Mouse (Mus musculus) cerebellum, adult 18-20 months (tissue): ENCODE measurements around the gene Ccdc180.

Experiments
- DNase-seq, 2 experiments: peaks; one replicate each; pipeline ENCODE4 v3.0.0; 2021

The Ccdc180 gene

GRCm38 (mm10) chr4:45911876-45912275, 21.8 kb downstream of the Ccdc180 start:
- no peak for DNase-seq

DNA sequence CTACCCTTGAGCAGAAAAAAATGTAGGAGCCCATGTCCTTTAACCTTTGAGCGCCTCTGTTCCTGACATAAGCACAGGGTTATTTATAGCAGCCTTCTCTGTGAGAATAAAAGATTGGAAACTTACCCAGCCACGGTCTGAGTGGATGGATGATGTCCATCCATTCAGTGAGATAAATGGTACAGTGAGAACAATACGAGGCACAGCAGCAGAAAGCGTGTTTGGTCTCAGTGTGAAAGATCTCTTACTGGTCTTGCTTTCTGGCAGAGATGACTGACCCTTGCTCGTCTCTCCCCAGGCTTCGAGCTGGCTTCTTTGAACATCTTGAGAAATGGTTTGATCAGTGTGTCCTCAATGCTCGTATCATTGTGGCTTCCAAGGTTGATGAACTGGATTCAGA, 27.0 kb downstream of the Ccdc180 start:
- no peak for DNase-seq

DNA sequence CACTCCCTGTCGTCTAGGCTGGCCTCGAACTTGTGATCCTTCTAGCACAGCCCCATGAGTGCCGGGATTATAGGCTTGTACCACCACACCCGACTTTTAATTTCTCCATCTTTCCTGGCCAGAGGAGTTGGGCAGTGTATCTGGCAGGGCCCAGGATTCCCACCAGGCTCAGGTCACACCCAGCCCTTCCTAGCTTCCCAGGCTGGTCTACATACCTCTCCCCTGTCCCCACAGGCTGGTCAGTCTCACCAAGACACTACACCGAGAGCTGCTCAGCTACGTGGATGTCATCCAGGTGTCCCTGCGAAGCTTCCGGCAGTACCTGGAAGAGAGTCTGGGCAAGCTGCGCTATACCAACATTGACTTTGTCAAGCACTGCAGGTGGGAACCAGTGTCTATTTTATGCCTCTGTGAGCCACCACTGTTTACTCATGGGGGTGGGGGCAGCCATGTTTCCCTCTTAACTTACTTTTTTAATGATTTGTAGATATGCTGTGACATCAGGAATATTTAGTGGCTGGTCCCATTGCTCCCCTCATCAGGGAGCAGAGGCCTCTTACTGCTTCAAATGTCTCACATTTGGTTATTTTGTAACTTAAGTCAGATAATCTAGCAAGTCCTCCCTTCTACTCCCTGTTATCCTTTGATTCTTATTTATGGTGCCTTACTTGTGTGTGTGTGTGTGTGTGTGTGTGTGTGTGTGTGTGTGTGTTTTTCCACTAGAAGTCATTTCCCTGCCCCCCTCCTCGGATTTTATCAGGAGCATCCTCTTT, 31.7 kb downstream of the Ccdc180 start:
- DNase-seq, result no peak

GRCm38 (mm10) chr4:45924011-45924410, 33.9 kb downstream of the Ccdc180 start:
- DNase-seq, result no peak

GRCm38 (mm10) chr4:45928561-45928960, 38.5 kb downstream of the Ccdc180 start:
- no peak for DNase-seq

DNA sequence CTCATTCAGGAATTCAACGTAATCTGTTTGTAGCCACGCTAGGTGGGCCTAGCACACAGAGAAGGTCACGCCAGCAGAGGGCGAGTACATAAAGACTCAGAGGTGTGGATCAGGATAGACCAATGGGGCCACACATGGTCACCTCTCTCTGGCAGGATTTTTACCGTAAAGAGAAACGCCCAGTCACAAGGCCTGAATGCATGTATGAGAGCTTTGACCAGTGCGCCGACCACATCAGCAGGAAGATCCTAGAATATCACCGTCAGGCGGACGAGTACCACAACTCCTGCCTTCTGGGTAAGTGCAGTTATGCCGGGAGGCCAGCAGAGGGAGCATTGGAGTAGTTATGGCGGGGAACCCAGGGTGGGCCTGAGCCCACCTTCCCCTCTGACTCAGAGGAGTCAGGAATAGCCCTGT, 51.5 kb downstream of the Ccdc180 start:
- DNase-seq, result peak; percentile 18 to 36

GRCm38 (mm10) chr4:45947729-45948128, 57.6 kb downstream of the Ccdc180 start:
- DNase-seq, result no peak

GRCm38 (mm10) chr4:45949109-45949848, 59.2 kb downstream of the Ccdc180 start:
- no peak for DNase-seq

- no peak for DNase-seq
Measured at GRCm38 (mm10) chr4:45951830-45952229, 61.7 kb downstream of the Ccdc180 start.

GRCm38 (mm10) chr4:45953025-45953919, 63.2 kb downstream of the Ccdc180 start:
- DNase-seq, result no peak

DNA sequence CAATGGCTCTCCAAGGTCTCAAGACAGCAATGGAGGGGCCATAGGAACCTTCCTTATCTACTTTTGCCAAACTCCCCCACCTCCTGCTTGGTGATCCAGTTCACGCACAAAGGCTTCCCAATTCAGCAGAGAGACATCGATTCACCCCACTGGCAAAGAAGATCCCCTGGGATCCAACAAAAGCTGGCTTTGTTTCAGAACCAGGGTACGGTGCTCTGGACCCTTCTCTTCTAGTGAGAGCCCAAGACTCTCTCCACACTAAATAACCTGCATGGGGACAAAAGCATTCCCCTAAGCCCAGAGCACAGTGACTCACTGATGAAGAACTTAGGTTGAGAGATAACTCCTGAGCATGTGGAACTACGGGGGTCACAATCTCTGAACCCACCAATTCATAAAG, 65.1 kb downstream of the Ccdc180 start:
- DNase-seq, result no peak

DNA sequence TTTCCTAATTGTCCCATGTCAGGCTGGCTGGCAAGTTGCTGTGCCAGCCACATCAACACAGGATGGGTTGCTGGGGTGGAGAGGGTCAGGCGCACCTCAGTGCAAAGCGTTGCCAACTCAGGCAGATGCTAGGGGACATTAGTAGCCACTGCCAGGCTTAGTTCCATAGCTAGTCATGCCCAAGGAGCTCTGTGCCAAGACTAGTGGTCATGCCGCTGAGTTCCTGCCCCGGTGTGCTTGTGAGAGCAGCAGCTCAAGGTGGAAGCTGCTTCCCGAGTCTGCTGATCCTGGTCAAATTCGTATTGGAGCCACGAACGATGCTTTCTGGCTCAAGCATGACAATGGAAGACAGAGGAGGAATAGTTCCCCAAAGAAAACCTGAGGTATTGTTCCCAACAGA, 66.0 kb downstream of the Ccdc180 start:
- no peak for DNase-seq

DNA sequence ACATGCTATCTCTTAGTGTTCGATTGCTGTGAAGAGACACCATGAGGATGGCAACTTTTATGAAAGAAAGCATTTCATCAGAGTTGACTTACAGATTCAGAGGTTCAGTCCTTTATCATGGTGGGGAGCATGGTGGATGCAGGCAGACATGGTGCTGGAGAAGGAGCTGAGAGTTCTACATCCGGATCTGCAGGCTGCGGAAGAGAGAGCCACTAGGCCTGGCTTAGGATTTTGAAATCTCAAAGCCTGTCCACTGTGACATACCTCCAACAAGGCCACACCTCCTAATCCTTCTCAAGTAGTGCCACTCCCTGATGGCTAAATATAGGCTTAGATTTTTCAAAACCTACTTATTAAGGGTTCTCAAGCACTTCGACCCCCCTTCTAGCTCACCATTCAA, 66.6 kb downstream of the Ccdc180 start:
- no peak for DNase-seq

GRCm38 (mm10) chr4:45964771-45965439, 74.8 kb downstream of the Ccdc180 start, which contains the start of gene Tdrd7:
TSS of gene Tdrd7 (plus strand) at chr4:45965334.
- no peak for DNase-seq

- no peak for DNase-seq
Measured at GRCm38 (mm10) chr4:45965737-45966447, 75.8 kb downstream of the Ccdc180 start.

DNA sequence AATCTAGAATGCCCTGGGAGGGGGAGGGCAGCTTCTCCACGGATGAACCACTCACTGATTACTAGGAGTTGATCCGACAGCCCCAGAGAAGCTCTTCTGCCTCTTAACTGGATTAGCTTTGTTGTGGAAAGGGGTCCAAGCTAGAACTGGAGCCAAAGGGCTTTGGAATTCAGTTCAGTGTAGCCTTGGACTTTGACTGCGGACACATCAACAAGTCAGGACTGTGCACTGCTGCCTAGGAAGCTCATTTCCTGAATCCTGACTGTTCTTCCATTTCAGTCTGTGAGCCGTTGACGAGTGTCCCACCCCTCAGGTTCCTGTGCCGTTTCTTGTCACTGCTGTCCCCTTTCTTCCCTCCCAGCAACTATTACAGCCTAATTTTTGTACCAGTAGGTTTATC, 76.6 kb downstream of the Ccdc180 start:
- no peak for DNase-seq

GRCm38 (mm10) chr4:45967479-45968341, 77.6 kb downstream of the Ccdc180 start:
- no peak for DNase-seq

DNA sequence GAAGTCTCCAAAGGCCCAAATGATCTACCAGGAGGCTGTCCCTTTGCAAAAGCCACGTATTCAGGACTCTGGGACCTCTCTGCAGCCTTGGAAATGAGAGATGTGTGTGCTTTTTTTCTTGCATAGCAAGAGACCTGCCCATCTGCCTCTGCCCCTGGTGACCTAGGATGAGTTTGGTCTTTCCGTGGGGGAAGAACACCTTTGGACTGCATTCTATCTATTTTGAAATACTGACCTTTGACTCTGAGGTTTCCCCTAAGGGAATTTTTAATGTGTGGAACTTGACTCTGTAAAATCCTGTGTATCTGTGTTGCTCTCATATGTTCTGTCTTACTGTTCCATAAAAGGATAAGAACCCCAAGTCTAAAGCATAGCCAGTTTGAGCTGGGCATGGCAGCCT, 78.9 kb downstream of the Ccdc180 start:
- DNase-seq, result no peak

DNA sequence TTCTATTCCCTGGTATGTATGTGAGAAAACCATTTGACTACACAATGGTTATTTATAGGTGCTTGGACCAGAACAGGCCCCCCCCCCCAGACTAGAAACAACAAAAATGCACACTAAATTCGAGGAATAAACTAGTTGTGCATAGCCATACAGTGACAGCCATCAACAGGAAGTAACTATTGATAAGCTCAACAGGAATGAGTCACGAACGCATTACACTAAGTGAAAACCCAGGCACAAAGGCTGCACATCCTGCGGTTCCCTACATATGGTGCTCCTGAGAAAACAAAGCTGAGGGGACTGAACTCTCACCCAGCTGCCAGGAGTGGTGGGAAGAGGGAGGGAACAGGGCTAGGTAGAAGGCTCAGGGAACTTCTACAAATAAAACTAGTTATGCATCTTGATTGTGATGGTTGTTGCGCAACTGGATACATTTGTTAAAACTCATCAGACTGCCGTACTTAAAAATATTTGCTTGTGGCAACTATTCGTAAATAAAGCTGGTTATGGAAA, 80.0 kb downstream of the Ccdc180 start:
- DNase-seq, result no peak

GRCm38 (mm10) chr4:45971806-45972447, 81.8 kb downstream of the Ccdc180 start:
- DNase-seq, result peak; percentile 98 to 100
